Comparison of ENCODE assay signal across 11 mouse cellular contexts in genomic region chr2:166632571-166633361, GRCm38 (mm10).
DNase-seq lines count a peak whose midpoint lies in the region; ATAC-seq and TF ChIP-seq lines count a peak whose summit lies in the region.
"Had no signal": no experiment of that assay in that cellular context is flagged by ENCODE, and none has a peak within 500 bp of the region (broad histone marks: within the 10 kb centered on the region; RNA-seq: fewer than 3 reads in every experiment).

No protein-coding gene starts in this region.

- TF ChIP-seq CTCF in hindbrain, postnatal 0 days (IDR thresholded peaks at IDR 0.05; ENCODE audit: low read depth): no peak
- no peak for TF ChIP-seq CTCF in stomach, postnatal 0 days (IDR thresholded peaks at IDR 0.05; ENCODE audit: low read depth)

- TF ChIP-seq EP300 in stomach, postnatal 0 days (optimal IDR thresholded peaks at IDR 0.05): no peak

- ATAC-seq in hindbrain, postnatal 0 days: peak; percentile 84
- ATAC-seq in hindbrain, embryonic 14.5 days (ENCODE audit: low FRiP score): no peak
- peak; percentile 41 for ATAC-seq in forebrain, embryonic 16.5 days
- ATAC-seq in stomach, postnatal 0 days (ENCODE audit: low FRiP score, low TSS enrichment): no peak

- H3K4me3 ChIP-seq in hindbrain, postnatal 0 days (ENCODE audit: low read length): no peak overlapping the region
- H3K4me3 ChIP-seq in hindbrain, embryonic 14.5 days (replicated peaks; ENCODE audit: low read length): no peak overlapping the region
- peak overlapping the region; percentile 10 to 54; a peak in 3 of 4 replicates for H3K4me3 ChIP-seq in ES-E14 (ENCODE audit: insufficient read depth in 1 of 2, low read depth in 1 of 2, low read length in 2 of 2, poor library complexity in 1 of 2, severe bottlenecking in 1 of 2)
- H3K4me3 ChIP-seq in forebrain, embryonic 16.5 days (replicated peaks; ENCODE audit: low read length): no peak overlapping the region
- H3K4me3 ChIP-seq in stomach, postnatal 0 days (ENCODE audit: low read depth, low read length): no peak overlapping the region
- H3K4me3 ChIP-seq: heart, embryonic 15.5 days; limb, embryonic 12.5 days had no signal

- in situ Hi-C loops in ES-E14 (cut with MboI; ENCODE audit: low sequenced_read_pairs in 2 of 2, unreplicated experiment in 2 of 2): no loop called here

- H3K4me2 ChIP-seq in hindbrain, postnatal 0 days (ENCODE audit: low read depth, low read length): no peak overlapping the region
- no peak overlapping the region for H3K4me2 ChIP-seq in hindbrain, embryonic 14.5 days (replicated peaks)
- no peak overlapping the region for H3K4me2 ChIP-seq in forebrain, embryonic 16.5 days (ENCODE audit: low read length)
- H3K4me2 ChIP-seq in stomach, postnatal 0 days (replicated peaks; ENCODE audit: low read depth): no peak overlapping the region
- H3K4me2 ChIP-seq: heart, embryonic 15.5 days; limb, embryonic 12.5 days had no signal

- DNase-seq in hindbrain, postnatal 0 days (ENCODE audit: low spot score): peak; percentile 58
- no peak for DNase-seq in hindbrain, embryonic 14.5 days (ENCODE audit: low spot score)
- DNase-seq in ES-E14 (ENCODE audit: low read depth, low spot score) (no peak), ZHBTc4 (ENCODE audit: low read depth, low spot score) (peak; percentile 90)
- DNase-seq in spleen, postnatal 36 days (ENCODE audit: low spot score in 2 of 2): no peak
- no peak for DNase-seq in stomach, postnatal 0 days (ENCODE audit: low spot score)
- no peak for DNase-seq in kidney, postnatal 14 days

- H3K9ac ChIP-seq in hindbrain, postnatal 0 days (replicated peaks; ENCODE audit: low read length): no peak overlapping the region
- H3K9ac ChIP-seq in hindbrain, embryonic 14.5 days: no peak overlapping the region
- H3K9ac ChIP-seq in ES-E14 (ENCODE audit: insufficient read depth, low read depth, low read length, poor library complexity, severe bottlenecking): peak overlapping the region; percentile 58; the same call in 1 of the 2 replicates
- H3K9ac ChIP-seq in forebrain, embryonic 16.5 days (replicated peaks; ENCODE audit: low read depth, low read length): no peak overlapping the region
- no peak overlapping the region for H3K9ac ChIP-seq in stomach, postnatal 0 days (ENCODE audit: low read length)
- H3K9ac ChIP-seq: heart, embryonic 15.5 days; limb, embryonic 12.5 days had no signal

- H3K36me3 ChIP-seq in hindbrain, postnatal 0 days (ENCODE audit: insufficient read depth, low read length): no peaks in the 10 kb centered on the region
- H3K36me3 ChIP-seq in hindbrain, embryonic 14.5 days (replicated peaks; ENCODE audit: control insufficient read depth, insufficient read depth): 0 out of 2 replicates have a peak, but pooled peaks cover 3% of the 10 kb centered on the region
- H3K36me3 ChIP-seq in ES-E14 (ENCODE audit: control insufficient read depth, insufficient read depth, low read length, poor library complexity, severe bottlenecking): no peaks in the 10 kb centered on the region
- no peaks in the 10 kb centered on the region for H3K36me3 ChIP-seq in forebrain, embryonic 16.5 days (ENCODE audit: control insufficient read depth, insufficient read depth)
- no peaks in the 10 kb centered on the region for H3K36me3 ChIP-seq in stomach, postnatal 0 days (ENCODE audit: control insufficient read depth, insufficient read depth, low read length)
- H3K36me3 ChIP-seq: G1E; heart, embryonic 15.5 days had no signal

- peaks cover 11% of the 10 kb centered on the region for H3K4me1 ChIP-seq in hindbrain, postnatal 0 days (ENCODE audit: insufficient read depth, low read length)
- H3K4me1 ChIP-seq in hindbrain, embryonic 14.5 days (replicated peaks; ENCODE audit: control insufficient read depth, insufficient read depth, low read length): peaks cover 7% of the 10 kb centered on the region; the same call in 1 of the 2 replicates
- H3K4me1 ChIP-seq in ES-E14 (ENCODE audit: control insufficient read depth in 2 of 2, insufficient read depth in 2 of 2, low read length in 2 of 2, poor library complexity in 1 of 2): no peaks in the 10 kb centered on the region; a peak in 2 of 4 replicates
- H3K4me1 ChIP-seq in forebrain, embryonic 16.5 days (replicated peaks; ENCODE audit: control insufficient read depth, insufficient read depth, low read length): peaks cover 24% of the 10 kb centered on the region
- no peaks in the 10 kb centered on the region for H3K4me1 ChIP-seq in stomach, postnatal 0 days (replicated peaks; ENCODE audit: control insufficient read depth, insufficient read depth)

- no peaks in the 10 kb centered on the region for H3K27me3 ChIP-seq in hindbrain, postnatal 0 days (ENCODE audit: insufficient read depth, low read length)
- no peaks in the 10 kb centered on the region for H3K27me3 ChIP-seq in hindbrain, embryonic 14.5 days (ENCODE audit: control insufficient read depth, insufficient read depth, low read length)
- no peaks in the 10 kb centered on the region for H3K27me3 ChIP-seq in forebrain, embryonic 16.5 days (replicated peaks; ENCODE audit: control insufficient read depth, insufficient read depth, low read length)
- no peaks in the 10 kb centered on the region for H3K27me3 ChIP-seq in stomach, postnatal 0 days (ENCODE audit: control insufficient read depth, insufficient read depth, low read length)
- H3K27me3 ChIP-seq: heart, embryonic 15.5 days; limb, embryonic 12.5 days had no signal

- 69% methylated on average over 13 of the region's 13 CpGs for WGBS in hindbrain, postnatal 0 days
- WGBS in hindbrain, embryonic 14.5 days: 86% methylated on average over 13 of the region's 13 CpGs
- 69% methylated on average over 13 of the region's 13 CpGs for WGBS in forebrain, embryonic 16.5 days
- WGBS in stomach, postnatal 0 days: 86% methylated on average over 13 of the region's 13 CpGs

- H3K27ac ChIP-seq in hindbrain, postnatal 0 days: 0 out of 2 replicates have a peak overlapping the region, but pooled peaks have one; percentile 5
- no peak overlapping the region for H3K27ac ChIP-seq in hindbrain, embryonic 14.5 days
- no peak overlapping the region for H3K27ac ChIP-seq in ES-E14 (ENCODE audit: insufficient read depth, low read depth, low read length, poor library complexity, severe bottlenecking)
- peak overlapping the region; percentile 59 for H3K27ac ChIP-seq in forebrain, embryonic 16.5 days (ENCODE audit: low read length)
- no peak overlapping the region for H3K27ac ChIP-seq in stomach, postnatal 0 days (replicated peaks)
- H3K27ac ChIP-seq: heart, embryonic 15.5 days; limb, embryonic 12.5 days had no signal

- H3K9me3 ChIP-seq in hindbrain, postnatal 0 days (ENCODE audit: low read length): no peaks in the 10 kb centered on the region
- H3K9me3 ChIP-seq in hindbrain, embryonic 14.5 days (ENCODE audit: control insufficient read depth, low read length): no peaks in the 10 kb centered on the region
- no peaks in the 10 kb centered on the region for H3K9me3 ChIP-seq in ES-E14 (ENCODE audit: control insufficient read depth, insufficient read depth, low read depth, low read length)
- no peaks in the 10 kb centered on the region for H3K9me3 ChIP-seq in forebrain, embryonic 16.5 days (ENCODE audit: control insufficient read depth, low read length)
- no peaks in the 10 kb centered on the region for H3K9me3 ChIP-seq in stomach, postnatal 0 days (ENCODE audit: control insufficient read depth, low read length)
- H3K9me3 ChIP-seq: heart, embryonic 15.5 days; limb, embryonic 12.5 days had no signal

TF ChIP-seq in ES-E14, 5 proteins besides CTCF, POLR2A, EP300 and RAD21:
- no peak for TF ChIP-seq ZNF384 (IDR thresholded peaks at IDR 0.05; ENCODE audit: low read depth, low read length)
- peak; percentile 74; the same call in 1 of the 2 replicates for TF ChIP-seq CHD2 (IDR thresholded peaks at IDR 0.05; ENCODE audit: low read depth, low read length)
- TF ChIP-seq ZC3H11A (IDR thresholded peaks at IDR 0.05; ENCODE audit: borderline replicate concordance, low read depth, low read length): no peak
TF ChIP-seq in ES-E14: peak in this region for 1.

Comparison
In these comparisons a context has a peak if more than half of its experiments do, and no peak if none do; other contexts are left out.
1. ATAC-seq: peak in hindbrain, postnatal 0 days (single experiment) and forebrain, embryonic 16.5 days (single experiment); none in hindbrain, embryonic 14.5 days (single experiment) and stomach, postnatal 0 days (single experiment).
2. DNase-seq: peak in hindbrain, postnatal 0 days (single experiment) and ZHBTc4 (single experiment); none in hindbrain, embryonic 14.5 days (single experiment), ES-E14 (single experiment), spleen, postnatal 36 days (0 of 2), stomach, postnatal 0 days (single experiment) and kidney, postnatal 14 days (single experiment).
3. H3K27ac ChIP-seq: peak in hindbrain, postnatal 0 days (single experiment) and forebrain, embryonic 16.5 days (single experiment); none in hindbrain, embryonic 14.5 days (single experiment), ES-E14 (single experiment) and stomach, postnatal 0 days (single experiment).
4. H3K4me3 ChIP-seq: peak in ES-E14 (2 of 2); none in hindbrain, postnatal 0 days (single experiment), hindbrain, embryonic 14.5 days (single experiment), forebrain, embryonic 16.5 days (single experiment) and stomach, postnatal 0 days (single experiment).